Mouse (Mus musculus) hindbrain, embryonic 10.5 days (tissue): ENCODE data around the gene Ifi35. TPM values are rescaled to one million over a fixed set of nuclear protein-coding genes. Genes with fewer than 3 reads are reported as not detected.

ENCODE experiments used
- DNase-seq: peaks from one replicate; pipeline ENCODE4 v3.0.0-alpha.2; 2017; ENCODE audit warnings: low spot score
- H3K27ac ChIP-seq: fragments of 300-500 bp; sonication (generic); 2 replicates; pipeline ENCODE4 v1.5.1; 2016; ENCODE audit warnings: mild to moderate bottlenecking, moderate library complexity
- H3K27me3 ChIP-seq: fragments of 300-500 bp; sonication (generic); 2 replicates; pipeline ENCODE4 v1.6.1; 2016; ENCODE audit warnings: mild to moderate bottlenecking; ENCODE audit not compliant: poor library complexity, insufficient read depth, severe bottlenecking
- H3K36me3 ChIP-seq: fragments of 300-500 bp; sonication (generic); 2 replicates; pipeline ENCODE4 v1.6.1; 2016; ENCODE audit warnings: mild to moderate bottlenecking, moderate library complexity
- H3K4me1 ChIP-seq: fragments of 300-500 bp; sonication (generic); replicated peaks from 2 replicates; pipeline ENCODE4 v1.6.1; 2016; ENCODE audit warnings: mild to moderate bottlenecking
- H3K4me3 ChIP-seq: fragments of 300-500 bp; sonication (generic); 2 replicates; pipeline ENCODE4 v1.5.1; 2016; ENCODE audit warnings: mild to moderate bottlenecking, moderate library complexity
- H3K9me3 ChIP-seq: fragments of 300-500 bp; sonication (generic); 2 replicates; pipeline ENCODE4 v1.6.1; 2016; ENCODE audit warnings: mild to moderate bottlenecking, moderate library complexity
- WGBS: fragments of 180-500 bp; shearing (Covaris S2); methylation state at CpG from one replicate; pipeline ENCODE4 v1.1.7; 2016; 5-methylcytosine and 5-hydroxymethylcytosine counted together
- polyA plus RNA-seq: library from polyadenylated mRNA; unstranded; fragments of >200 nt; fragmentation: Nextera tagmentation; extraction: Ambion mirVana; gene quantifications from 2 replicates; pipeline ENCODE4 v1.2.1, GENCODE M21; 2016

Gene Ifi35
- polyA plus RNA-seq, result 3.5 and 3.6 TPM in 2 replicates

GRCm38 (mm10) chr11:101448274-101448746, at the start of gene Ifi35:
TSS of gene Ifi35 (plus strand) at chr11:101448407.
- peak within 1 kb of the TSS; percentile 37 for H3K4me3 ChIP-seq
- H3K4me1 ChIP-seq, result peaks cover 15% of the 10 kb centered on the region
- H3K27ac ChIP-seq, result peak within 1 kb of the TSS; percentile 70; the same call in 1 of the 2 replicates
- no peak for DNase-seq
- WGBS, result 42% methylated on average over 10 of the region's 10 CpGs
- peaks cover 33% of the 10 kb centered on the region for H3K36me3 ChIP-seq
- H3K27me3 ChIP-seq, result no peaks in the 10 kb centered on the region
- H3K9me3 ChIP-seq, result no peaks in the 10 kb centered on the region

GRCm38 (mm10) chr11:101415306-101415705, 32.9 kb upstream of the Ifi35 start:
- 91% methylated on average over 2 of the region's 2 CpGs for WGBS
- H3K36me3 ChIP-seq, result peaks cover 47% of the 10 kb centered on the region
- no peak overlapping the region for H3K27ac ChIP-seq
- H3K9me3 ChIP-seq, result no peaks in the 10 kb centered on the region
- H3K4me3 ChIP-seq, result no peak overlapping the region
- H3K27me3 ChIP-seq, result no peaks in the 10 kb centered on the region
- no peak for DNase-seq
- H3K4me1 ChIP-seq, result peaks cover 10% of the 10 kb centered on the region

GRCm38 (mm10) chr11:101416433-101417100, 31.6 kb upstream of the Ifi35 start:
- peaks cover 10% of the 10 kb centered on the region for H3K4me1 ChIP-seq
- H3K27ac ChIP-seq, result peak overlapping the region; percentile 88
- H3K36me3 ChIP-seq, result peaks cover 34% of the 10 kb centered on the region
- DNase-seq, result no peak
- WGBS, result 4% methylated on average over 11 of the region's 11 CpGs
- H3K27me3 ChIP-seq, result no peaks in the 10 kb centered on the region
- peak overlapping the region; percentile 68 for H3K4me3 ChIP-seq
- H3K9me3 ChIP-seq, result no peaks in the 10 kb centered on the region

- H3K36me3 ChIP-seq, result peaks cover 27% of the 10 kb centered on the region
- H3K27ac ChIP-seq, result peak within 1 kb of the TSS; percentile 88
- WGBS, result under 1% methylated on average over 45 of the region's 45 CpGs
- H3K4me3 ChIP-seq, result peak within 1 kb of the TSS; percentile 68
- DNase-seq, result peak; percentile 88
- H3K27me3 ChIP-seq, result no peaks in the 10 kb centered on the region
- H3K4me1 ChIP-seq, result peaks cover 10% of the 10 kb centered on the region
- H3K9me3 ChIP-seq, result no peaks in the 10 kb centered on the region
These were observed 30.9 kb upstream of the Ifi35 start, which contains the start of gene Aarsd1 for GRCm38 (mm10) chr11:101417101-101417855. TSS of gene Aarsd1 (minus strand) at chr11:101417615.

GRCm38 (mm10) chr11:101418991-101419390, 29.2 kb upstream of the Ifi35 start:
- Histone ChIP-seq H3K9me3 (no peaks in the 10 kb centered on the region), H3K27ac (no peak overlapping the region), H3K4me1 (peaks cover 16% of the 10 kb centered on the region), H3K4me3 (no peak overlapping the region), H3K27me3 (peaks cover 5% of the 10 kb centered on the region; the same call in 1 of the 2 replicates), H3K36me3 (peaks cover 10% of the 10 kb centered on the region)
- WGBS, result 60% methylated on average over 6 of the region's 6 CpGs
- DNase-seq, result no peak

- 21% methylated on average over 3 of the region's 3 CpGs for whole genome bisulfite sequencing
- Histone ChIP-seq H3K4me1 (peaks cover 22% of the 10 kb centered on the region), H3K9me3 (no peaks in the 10 kb centered on the region), H3K27me3 (peaks cover 5% of the 10 kb centered on the region; the same call in 1 of the 2 replicates), H3K27ac (no peak overlapping the region), H3K36me3 (0 out of 2 replicates have a peak, but pooled peaks cover 6% of the 10 kb centered on the region), H3K4me3 (no peak overlapping the region)
- no peak for DNase-seq
These were observed 28.6 kb upstream of the Ifi35 start for GRCm38 (mm10) chr11:101419610-101420009.

GRCm38 (mm10) chr11:101420148-101420547, 28.1 kb upstream of the Ifi35 start:
- WGBS, result 91% methylated on average over 5 of the region's 5 CpGs
- Histone ChIP-seq H3K27ac (no peak overlapping the region), H3K4me3 (no peak overlapping the region), H3K9me3 (no peaks in the 10 kb centered on the region), H3K27me3 (peaks cover 5% of the 10 kb centered on the region; the same call in 1 of the 2 replicates), H3K36me3 (0 out of 2 replicates have a peak, but pooled peaks cover 3% of the 10 kb centered on the region), H3K4me1 (peaks cover 25% of the 10 kb centered on the region)
- no peak for DNase-seq

- no peaks in the 10 kb centered on the region for H3K9me3 ChIP-seq
- H3K4me3 ChIP-seq, result peak within 1 kb of the TSS; percentile 99
- DNase-seq, result no peak
- H3K27me3 ChIP-seq, result peaks cover 5% of the 10 kb centered on the region; the same call in 1 of the 2 replicates
- H3K4me1 ChIP-seq, result peaks cover 35% of the 10 kb centered on the region
- peak within 1 kb of the TSS; percentile 88 for H3K27ac ChIP-seq
- H3K36me3 ChIP-seq, result peaks cover 6% of the 10 kb centered on the region
- WGBS, result 5% methylated on average over 23 of the region's 23 CpGs
These were observed 23.9 kb upstream of the Ifi35 start, which contains the start of gene Gm27029 for GRCm38 (mm10) chr11:101424105-101424851. TSS of gene Gm27029 (minus strand) at chr11:101424796.

GRCm38 (mm10) chr11:101424925-101425813, 23.0 kb upstream of the Ifi35 start, which contains the start of the genes Rundc1 and Ptges3l:
TSS of gene Rundc1 (plus strand) at chr11:101425085.
TSS of gene Ptges3l (minus strand) at chr11:101425333.
- Histone ChIP-seq H3K4me1 (peaks cover 34% of the 10 kb centered on the region), H3K36me3 (peaks cover 14% of the 10 kb centered on the region), H3K4me3 (peak within 1 kb of the TSS; percentile 99), H3K9me3 (no peaks in the 10 kb centered on the region), H3K27me3 (peaks cover 5% of the 10 kb centered on the region; the same call in 1 of the 2 replicates), H3K27ac (peak within 1 kb of the TSS; percentile 88)
- under 1% methylated on average over 81 of the region's 81 CpGs for WGBS
- peak; percentile 98 for DNase-seq

- Histone ChIP-seq H3K4me3 (peak overlapping the region; percentile 99), H3K27me3 (peaks cover 5% of the 10 kb centered on the region; the same call in 1 of the 2 replicates), H3K27ac (no peak overlapping the region), H3K9me3 (no peaks in the 10 kb centered on the region), H3K36me3 (peaks cover 24% of the 10 kb centered on the region), H3K4me1 (peaks cover 34% of the 10 kb centered on the region)
- DNase-seq, result no peak
- WGBS, result 68% methylated on average over 8 of the region's 8 CpGs
These were observed 22.0 kb upstream of the Ifi35 start for GRCm38 (mm10) chr11:101426165-101426564.

GRCm38 (mm10) chr11:101431327-101431726, 16.9 kb upstream of the Ifi35 start:
- WGBS, result 92% methylated on average over 9 of the region's 9 CpGs

More at GRCm38 (mm10) chr11:101431327-101431726, 16.9 kb upstream of the Ifi35 start:
- Histone ChIP-seq H3K36me3 (peaks cover 71% of the 10 kb centered on the region), H3K27me3 (no peaks in the 10 kb centered on the region), H3K4me3 (no peak overlapping the region), H3K4me1 (peaks cover 8% of the 10 kb centered on the region), H3K27ac (no peak overlapping the region), H3K9me3 (no peaks in the 10 kb centered on the region)
- DNase-seq, result no peak
